Mouse (Mus musculus): ENCODE data around the gene Catip.

- TF ChIP-seq POLR2A (IDR thresholded peaks at IDR 0.05; ENCODE audit: borderline replicate concordance, extremely low read depth, low read depth, low read length) = no peak
- no peak for TF ChIP-seq CTCF (IDR thresholded peaks at IDR 0.05; ENCODE audit: insufficient read depth, low read length)
Measured at GRCm38 (mm10) chr1:74380484-74380883, 18.6 kb downstream of the Catip start.

All from lung, adult 2 months (tissue).